Mouse (Mus musculus): Measurements from ENCODE around the gene Car15.
A peak's percentile ranks its signal among the peaks of the same experiment; 100 is the strongest.

GRCm38 (mm10) chr16:17812120-17812519, 26.0 kb downstream of the Car15 start:
- TF ChIP-seq POLR2A (IDR thresholded peaks at IDR 0.05; ENCODE audit: low read depth, low read length) (no peak), CTCF (conservative IDR thresholded peaks at IDR 0.05; ENCODE audit: insufficient read depth, insufficient read length, low read depth, low read length) (0 out of 2 replicates have a peak, but pooled peaks have one; percentile 18)
